Mouse (Mus musculus) spleen, adult 2 months (tissue): ENCODE results near the gene Dsn1.

Experiments used
- CTCF ChIP-seq: fragments of 200-500 bp; IDR thresholded peaks from 2 replicates; pipeline ENCODE4 v1.5.1; 2011; ENCODE audit warnings: mild to moderate bottlenecking, inconsistent platforms; ENCODE audit not compliant: insufficient read depth, insufficient read length, insufficient replicate concordance; ENCODE audit errors: extremely low read depth
- POLR2A ChIP-seq: fragments of 200-500 bp; IDR thresholded peaks from 2 replicates; pipeline ENCODE4 v1.6.1; 2011; ENCODE audit warnings: low read depth, low read length, inconsistent platforms

- no peak for TF ChIP-seq CTCF
- TF ChIP-seq POLR2A = no peak
Measured at GRCm38 (mm10) chr2:157055721-157056120, 48.8 kb upstream of the Dsn1 start.
